Mouse (Mus musculus): Measurements from ENCODE around the gene Rarg.

Rarg gene

GRCm38 (mm10) chr15:102258076-102258470 lies 756 bp upstream of the Rarg start:
- no peak for DNase-seq (ENCODE audit: low read depth, low spot score)

GRCm38 (mm10) chr15:102256431-102257201 lies 701 bp downstream of the Rarg start:
- DNase-seq (ENCODE audit: low read depth, low spot score): no peak

GRCm38 (mm10) chr15:102255547-102256255 lies 1.6 kb downstream of the Rarg start:
- no peak for DNase-seq (ENCODE audit: low read depth, low spot score)

GRCm38 (mm10) chr15:102250521-102250920 lies 6.8 kb downstream of the Rarg start:
- no peak for DNase-seq (ENCODE audit: low read depth, low spot score)

GRCm38 (mm10) chr15:102249967-102250366 lies 7.3 kb downstream of the Rarg start:
- DNase-seq (ENCODE audit: low read depth, low spot score): no peak

GRCm38 (mm10) chr15:102249251-102249691 lies 8.0 kb downstream of the Rarg start:
- no peak for DNase-seq (ENCODE audit: low read depth, low spot score)

- no peak for DNase-seq (ENCODE audit: low read depth, low spot score)
Measured at GRCm38 (mm10) chr15:102248812-102249191, 8.5 kb downstream of the Rarg start.

- no peak for DNase-seq (ENCODE audit: low read depth, low spot score)
Measured at GRCm38 (mm10) chr15:102248131-102248811, 9.0 kb downstream of the Rarg start.

GRCm38 (mm10) chr15:102247252-102248130 lies 9.8 kb downstream of the Rarg start:
- DNase-seq (ENCODE audit: low read depth, low spot score): no peak

GRCm38 (mm10) chr15:102246866-102247251 lies 10.5 kb downstream of the Rarg start:
- DNase-seq (ENCODE audit: low read depth, low spot score): peak; percentile 79

GRCm38 (mm10) chr15:102245891-102246741 lies 11.2 kb downstream of the Rarg start:
- no peak for DNase-seq (ENCODE audit: low read depth, low spot score)

- no peak for DNase-seq (ENCODE audit: low read depth, low spot score)
Measured at GRCm38 (mm10) chr15:102245461-102245881, 11.8 kb downstream of the Rarg start.

- DNase-seq (ENCODE audit: low read depth, low spot score): no peak
Measured at GRCm38 (mm10) chr15:102244306-102245191, 12.8 kb downstream of the Rarg start.

GRCm38 (mm10) chr15:102243229-102244190 lies 13.8 kb downstream of the Rarg start:
- DNase-seq (ENCODE audit: low read depth, low spot score): no peak

GRCm38 (mm10) chr15:102242404-102243228 lies 14.7 kb downstream of the Rarg start:
- no peak for DNase-seq (ENCODE audit: low read depth, low spot score)

GRCm38 (mm10) chr15:102240607-102241006 lies 16.7 kb downstream of the Rarg start:
- no peak for DNase-seq (ENCODE audit: low read depth, low spot score)

GRCm38 (mm10) chr15:102239851-102240250 lies 17.5 kb downstream of the Rarg start:
- DNase-seq (ENCODE audit: low read depth, low spot score): no peak

GRCm38 (mm10) chr15:102239260-102239590 lies 18.1 kb downstream of the Rarg start:
- peak; percentile 50 for DNase-seq (ENCODE audit: low read depth, low spot score)
